Mouse (Mus musculus) c-Kit-negative CD71-positive TER-119-positive erythroid progenitor cells, embryonic 14.5 days (primary cell): ENCODE measurements around the gene Mark1.

Experiments used
- DNase-seq: peaks from one replicate; pipeline ENCODE4 v3.0.0-alpha.2; 2013; ENCODE audit warnings: low read depth, low spot score

Gene Mark1

DNA sequence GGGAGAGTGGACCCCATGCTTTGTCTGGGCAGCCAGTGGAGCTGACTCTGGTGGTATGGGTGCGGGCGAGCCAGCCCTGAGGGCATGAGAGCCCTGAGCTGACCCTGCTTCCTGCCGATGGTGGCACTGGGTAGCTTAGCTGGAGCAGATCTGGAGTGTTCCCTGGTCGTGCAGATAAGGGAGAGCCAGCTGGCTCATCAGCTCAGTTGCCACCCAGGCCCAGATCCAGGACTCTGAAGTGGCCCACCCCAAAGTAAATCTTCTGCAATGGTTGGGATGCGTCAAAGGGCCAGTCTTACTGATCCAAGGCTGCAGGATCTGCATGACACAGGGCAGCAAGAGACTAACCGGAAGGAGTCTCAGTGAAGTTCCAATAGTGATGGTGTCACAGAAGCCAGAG is 109.9 kb downstream of the Mark1 start:
- no peak for DNase-seq

DNA sequence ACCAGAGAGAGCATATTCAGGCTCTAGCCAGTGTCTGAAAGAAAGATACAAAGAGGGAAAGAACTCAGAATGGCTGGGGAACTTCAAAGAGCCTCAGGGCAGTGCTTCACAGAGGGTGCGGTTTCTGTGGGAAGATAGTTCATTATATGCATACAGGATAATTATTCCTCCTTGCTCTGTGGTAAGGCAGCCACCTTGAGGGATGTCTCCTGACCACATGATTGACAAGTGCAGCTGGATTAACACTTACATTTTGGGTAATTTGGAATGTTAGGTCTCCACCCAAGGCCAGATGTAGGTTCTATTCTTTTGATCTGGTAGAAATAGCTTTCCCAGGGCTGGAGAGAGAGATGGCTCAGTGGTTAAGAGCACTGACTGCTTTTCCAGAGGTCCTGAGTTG is 113.2 kb downstream of the Mark1 start:
- DNase-seq, result no peak

DNA sequence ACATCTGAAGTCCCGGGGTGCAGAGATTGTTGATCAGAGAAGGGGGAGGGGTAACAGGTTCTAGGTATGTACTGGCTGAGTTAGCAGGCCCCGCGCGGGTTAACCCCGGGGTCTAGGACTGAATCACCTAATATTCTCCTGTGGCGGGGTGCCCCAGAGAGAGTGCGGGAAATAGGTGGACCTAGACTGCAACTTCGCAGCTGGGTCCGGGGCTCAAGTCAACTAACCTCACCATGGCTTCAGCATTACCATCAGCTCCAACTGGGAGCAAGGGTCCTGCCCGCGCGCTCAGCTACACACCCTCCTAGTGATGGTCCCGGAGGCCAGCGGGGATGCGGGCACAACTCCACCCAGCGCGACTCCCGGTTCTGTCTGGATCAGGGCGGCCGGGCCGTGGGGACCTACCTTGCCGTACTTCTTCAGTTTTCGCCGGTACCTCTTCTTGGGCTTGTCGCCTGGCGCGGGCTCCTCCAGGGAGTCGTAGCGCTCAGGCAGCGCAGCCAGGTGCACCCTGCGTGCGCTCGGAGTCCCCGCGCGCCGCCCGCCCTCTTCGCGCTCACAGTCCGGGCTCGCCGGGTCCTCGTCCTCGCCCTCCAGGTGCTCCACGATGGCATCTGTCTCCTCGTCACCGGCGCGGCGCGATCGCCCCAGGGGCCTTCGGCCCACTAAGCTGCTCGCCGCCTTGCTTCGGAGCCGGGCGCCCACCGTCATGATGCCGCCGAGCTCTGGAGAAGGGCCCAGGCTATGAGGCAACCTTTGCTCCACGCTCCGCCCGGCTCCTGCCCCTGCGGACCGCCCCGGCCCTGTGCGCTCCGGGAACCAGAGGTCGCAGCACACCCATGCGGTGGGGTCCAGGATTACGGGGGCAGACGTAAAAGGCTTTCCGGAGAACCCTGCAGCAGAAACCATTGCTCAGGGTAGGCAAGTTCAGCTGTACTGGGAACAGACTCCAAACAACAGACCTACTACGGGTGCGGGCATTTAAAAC is 116.8 kb downstream of the Mark1 start, which contains the start of gene C130074G19Rik:
C130074G19Rik (minus strand) TSS at position 938 of the 988 bp plus-strand sequence.
- no peak for DNase-seq

DNA sequence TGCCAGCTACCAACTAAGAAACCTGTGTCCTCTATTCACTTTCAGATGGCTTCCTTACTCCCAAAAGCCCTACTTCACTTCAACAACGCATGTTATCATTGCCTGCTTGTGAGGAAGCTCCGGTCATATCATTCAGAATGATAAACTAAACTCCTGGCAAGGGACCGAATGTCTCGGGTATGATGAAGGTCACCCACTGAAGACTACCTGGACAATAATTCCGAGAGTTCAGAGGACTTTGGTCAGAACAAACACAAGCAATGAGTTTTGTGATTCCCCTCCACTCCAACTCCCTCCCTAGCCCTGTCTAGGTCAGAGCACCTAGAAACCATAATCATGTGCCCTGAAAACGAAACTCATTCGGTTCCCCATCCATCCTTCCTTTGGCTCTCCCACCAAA is 117.5 kb downstream of the Mark1 start:
- no peak for DNase-seq

DNA sequence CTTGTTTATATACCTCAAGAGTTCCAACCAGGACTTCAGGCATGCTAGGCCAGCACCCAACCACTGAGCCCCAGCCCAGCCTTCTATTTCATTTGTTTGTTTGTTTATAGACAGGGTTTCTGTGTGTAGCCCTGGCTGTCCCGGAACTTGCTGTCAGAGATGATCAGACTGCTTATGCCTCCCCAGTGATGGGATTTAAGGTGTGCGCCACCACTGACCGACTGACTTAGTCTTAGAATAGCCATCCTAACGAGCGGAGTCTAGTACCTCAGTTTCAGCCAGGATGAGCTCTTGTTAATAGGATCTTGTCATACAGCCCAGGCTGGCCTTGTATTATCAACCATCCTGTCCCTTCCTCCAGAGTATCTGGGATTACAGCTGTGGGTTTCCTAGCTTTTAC is 118.2 kb downstream of the Mark1 start:
- no peak for DNase-seq

DNA sequence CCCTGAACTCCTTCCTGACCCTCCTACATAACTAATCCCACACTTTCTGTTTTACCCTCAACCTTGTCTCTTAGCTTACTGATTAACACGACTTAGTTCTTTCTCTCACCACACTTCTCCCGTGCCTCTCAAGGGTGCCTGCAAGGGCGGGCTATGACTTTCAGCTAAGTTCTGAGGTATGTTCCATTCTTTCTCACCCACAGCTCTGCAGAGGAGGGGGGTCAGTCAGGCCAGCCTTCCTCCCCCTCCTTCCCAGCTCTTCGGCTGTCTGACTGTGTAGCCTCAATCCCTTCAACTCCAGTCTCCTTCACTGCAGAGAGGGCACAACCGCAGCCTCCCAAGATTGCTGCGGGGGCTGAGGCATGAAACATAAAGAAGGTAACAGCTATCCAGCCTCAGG is 120.5 kb downstream of the Mark1 start:
- DNase-seq, result no peak

DNA sequence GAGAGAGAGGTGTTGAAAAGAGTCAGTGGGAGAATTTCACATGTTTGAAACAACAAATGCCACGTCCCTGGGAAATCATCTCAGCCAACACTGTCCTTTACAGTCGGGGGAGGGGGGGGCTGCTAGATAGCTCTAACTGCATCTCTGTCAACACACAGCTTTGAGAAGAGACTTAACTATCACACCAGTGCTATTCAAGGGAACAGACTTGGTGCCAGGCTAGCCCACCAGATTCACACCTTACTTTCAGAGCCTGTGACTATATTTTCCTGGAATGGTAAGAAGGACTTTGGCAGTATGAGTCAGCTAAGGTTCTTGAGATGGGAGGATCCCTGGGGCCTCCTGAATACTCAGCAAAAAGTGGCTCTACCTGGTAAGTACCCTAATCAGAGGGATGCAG is 122.1 kb downstream of the Mark1 start:
- no peak for DNase-seq

DNA sequence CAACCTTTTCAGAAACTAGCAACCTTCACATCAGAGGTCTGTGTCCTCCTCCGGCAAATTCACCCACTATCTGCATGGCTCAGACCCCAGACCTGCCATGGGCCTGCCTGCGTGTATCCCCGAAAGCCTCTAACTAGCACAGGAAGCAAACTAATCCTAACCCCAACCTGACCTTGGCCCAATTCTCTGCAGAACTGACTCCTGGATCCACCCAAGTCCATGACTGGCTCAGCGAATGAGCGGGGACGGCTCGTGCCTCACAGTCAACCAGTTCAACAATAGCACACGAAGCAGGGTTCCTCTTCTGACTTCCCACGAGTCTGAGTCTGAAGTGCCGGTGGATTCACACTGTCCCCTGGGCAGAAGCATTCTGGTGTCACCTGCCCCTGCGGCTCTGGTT is 125.5 kb downstream of the Mark1 start:
- no peak for DNase-seq

DNA sequence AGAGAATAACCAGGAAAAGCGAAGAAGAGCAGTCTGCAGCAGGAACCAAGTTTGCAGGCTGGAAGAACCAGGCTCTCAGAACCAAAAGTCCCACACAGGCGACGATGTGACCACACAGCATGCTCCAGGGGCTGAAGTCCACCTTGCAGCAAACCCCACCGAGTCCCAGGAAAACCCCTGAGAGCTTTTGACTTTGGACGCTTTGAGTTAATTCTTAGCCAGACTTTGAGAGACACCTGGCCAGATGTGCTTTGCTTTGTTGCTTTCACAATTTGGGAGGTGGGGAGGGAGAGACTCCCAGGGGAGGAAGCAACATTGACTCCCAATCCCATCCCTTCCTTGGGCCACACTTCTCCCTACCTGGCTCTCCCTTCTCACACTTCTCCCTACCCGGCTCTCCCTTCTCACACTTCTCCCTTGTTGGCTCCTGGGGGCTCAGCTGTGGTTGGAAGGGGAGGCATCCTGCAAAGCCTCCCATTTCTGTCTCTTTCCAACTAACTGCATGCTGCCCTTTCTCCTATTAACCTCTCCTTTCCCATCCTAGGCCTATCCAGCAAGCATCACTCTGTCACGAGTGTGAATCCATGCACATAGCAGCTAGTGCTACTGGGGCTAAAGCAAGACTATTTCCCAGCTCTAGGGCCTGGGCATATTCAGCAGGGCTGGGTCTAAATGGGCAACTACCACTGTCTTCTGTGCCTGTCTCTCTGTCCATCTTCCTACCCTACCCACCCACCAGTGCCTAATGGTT is 127.1 kb downstream of the Mark1 start:
- DNase-seq, result no peak

DNA sequence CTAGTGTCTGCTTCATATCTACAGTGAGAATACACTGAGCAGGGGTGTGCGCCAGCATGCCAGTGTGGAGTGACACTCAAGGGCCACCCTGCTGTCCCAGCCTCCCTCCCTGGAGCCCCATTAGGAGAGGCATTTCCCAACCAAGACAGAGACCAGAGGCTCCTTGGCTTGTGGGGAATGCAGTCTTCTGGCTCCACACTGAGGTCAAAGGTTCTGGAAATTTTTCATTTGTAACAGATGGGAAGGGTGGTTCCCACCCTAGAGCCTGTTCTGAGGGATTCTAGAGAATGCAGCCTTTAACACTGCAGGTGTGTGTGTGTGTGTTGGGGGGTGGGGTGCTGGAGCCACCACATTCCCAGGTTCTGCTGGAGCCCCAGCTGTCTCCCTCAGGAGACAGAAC is 127.9 kb downstream of the Mark1 start:
- no peak for DNase-seq

DNA sequence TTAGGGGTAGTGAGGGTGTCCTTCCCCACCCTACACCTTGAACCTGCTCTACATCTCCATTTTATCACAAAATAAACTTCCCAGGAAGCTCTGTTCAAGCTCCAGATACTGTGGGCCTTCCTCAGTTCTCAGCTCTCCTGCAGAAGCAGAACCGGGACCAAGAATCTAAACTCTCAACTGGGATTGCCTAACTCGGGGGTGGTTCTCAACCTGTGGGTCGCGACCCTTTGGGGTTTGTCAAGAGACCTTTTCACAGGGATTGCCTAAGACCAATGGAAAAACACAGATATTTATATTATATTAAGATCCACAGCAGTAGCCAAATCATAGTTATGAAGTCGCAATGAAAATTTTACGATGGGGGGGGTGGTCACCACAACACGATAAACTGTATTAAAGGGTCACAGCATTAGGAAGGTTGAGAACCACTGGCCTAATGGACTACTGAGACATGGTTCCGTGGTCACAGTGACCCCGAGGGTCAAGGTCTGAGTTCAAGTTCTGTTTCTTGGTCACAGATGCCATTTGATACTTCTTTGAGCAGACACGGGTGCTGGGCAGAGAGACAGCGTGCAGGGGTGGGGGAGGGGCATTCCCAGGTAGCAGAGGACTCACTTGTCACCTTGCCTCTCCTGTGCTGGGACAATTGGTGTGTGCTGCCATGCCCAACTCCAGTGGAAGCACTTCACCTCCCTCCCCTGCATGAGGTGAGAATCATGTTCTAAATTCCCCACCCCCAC is 128.6 kb downstream of the Mark1 start:
- no peak for DNase-seq

DNA sequence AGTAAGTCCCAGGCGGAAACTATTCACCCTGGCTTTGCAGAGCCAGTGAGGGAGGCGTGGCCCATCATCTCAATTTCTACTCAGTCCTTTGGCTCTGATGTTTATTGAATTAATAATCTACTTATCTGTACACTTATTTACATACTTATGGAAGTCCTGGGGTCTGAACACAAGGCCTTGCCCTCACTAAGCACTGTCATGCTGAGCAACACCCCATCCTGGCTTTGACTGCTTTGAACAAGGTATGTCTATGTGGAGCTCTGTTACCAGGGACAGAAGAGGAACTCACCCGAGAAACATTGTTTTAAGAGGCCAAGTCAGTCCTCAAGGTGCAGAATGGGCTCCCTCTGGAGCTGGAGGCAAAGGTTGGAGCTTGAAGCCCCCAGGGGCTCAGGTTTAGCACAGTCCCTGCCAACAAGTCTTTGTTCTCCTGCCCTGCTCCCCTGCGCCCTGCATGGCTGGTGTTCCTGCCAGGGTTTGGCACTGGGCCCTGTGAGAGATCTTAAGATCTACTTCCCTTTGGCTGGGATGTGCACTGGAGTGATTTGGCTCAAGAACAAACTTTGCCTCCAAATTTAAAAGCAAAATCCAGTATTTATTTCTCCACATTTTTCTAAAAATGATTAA is 129.3 kb downstream of the Mark1 start:
- DNase-seq, result no peak

DNA sequence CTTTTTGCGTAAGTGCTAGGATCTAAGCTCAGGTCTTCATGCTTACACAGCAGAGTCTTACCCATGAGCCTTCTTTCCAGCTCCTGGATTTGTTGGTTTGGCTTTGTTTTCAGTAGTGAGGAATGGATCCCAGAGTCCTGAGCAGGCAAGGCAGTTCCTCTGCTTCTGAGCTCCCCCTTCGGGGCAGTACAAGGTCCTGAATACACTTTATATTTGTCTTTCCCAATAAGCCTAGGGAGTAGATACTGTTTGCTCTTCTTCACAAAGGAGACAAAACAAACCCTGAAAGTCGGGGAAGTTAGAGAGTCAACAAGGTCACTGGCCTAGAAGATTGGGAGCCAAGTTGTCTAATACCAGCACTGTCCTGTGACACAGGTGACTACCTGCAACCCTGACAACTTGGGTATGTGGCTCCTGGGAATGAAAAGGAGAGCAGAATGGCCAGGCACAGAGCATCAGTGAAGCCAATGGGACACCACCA is 131.7 kb downstream of the Mark1 start:
- no peak for DNase-seq

DNA sequence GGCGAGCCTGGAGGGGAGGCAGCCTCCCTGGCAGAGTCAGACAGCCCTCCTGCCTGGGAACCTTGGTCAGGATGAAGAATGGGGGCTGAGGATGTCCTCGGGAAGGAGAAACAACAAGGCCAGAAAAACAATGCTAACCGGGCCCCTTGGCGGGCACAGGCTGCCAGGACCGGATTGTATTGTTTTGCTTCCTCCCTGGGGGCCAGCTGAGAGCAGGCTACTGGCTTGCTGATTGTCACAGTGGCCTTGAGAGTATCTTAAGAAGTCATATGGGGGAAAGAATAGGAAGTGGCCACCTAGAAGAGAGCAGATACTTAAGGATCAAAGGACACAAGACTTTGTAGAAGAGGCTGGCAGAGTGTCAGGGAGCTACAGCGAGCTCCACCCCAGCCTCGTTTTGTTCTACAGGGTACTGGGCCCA is 135.0 kb downstream of the Mark1 start:
- no peak for DNase-seq

DNA sequence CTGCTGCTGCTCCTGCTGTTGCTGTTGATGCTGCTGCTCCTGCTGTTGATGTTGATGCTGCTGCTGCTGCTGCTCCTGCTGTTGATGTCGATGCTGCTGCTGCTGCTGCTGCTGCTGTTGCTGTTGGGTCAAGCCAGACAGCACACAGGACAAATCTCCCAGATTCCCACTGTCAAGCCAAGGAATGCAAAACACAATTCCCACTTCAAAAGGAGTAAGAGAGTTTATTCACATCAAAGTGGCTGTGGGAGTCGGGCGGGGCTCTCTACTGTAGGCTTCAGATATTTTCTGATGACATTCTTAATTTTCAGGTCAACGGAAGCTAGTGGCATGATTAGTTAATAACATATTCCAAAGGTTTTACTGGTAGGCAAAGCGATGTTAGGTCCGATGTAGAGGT is 136.7 kb downstream of the Mark1 start:
- DNase-seq, result no peak

DNA sequence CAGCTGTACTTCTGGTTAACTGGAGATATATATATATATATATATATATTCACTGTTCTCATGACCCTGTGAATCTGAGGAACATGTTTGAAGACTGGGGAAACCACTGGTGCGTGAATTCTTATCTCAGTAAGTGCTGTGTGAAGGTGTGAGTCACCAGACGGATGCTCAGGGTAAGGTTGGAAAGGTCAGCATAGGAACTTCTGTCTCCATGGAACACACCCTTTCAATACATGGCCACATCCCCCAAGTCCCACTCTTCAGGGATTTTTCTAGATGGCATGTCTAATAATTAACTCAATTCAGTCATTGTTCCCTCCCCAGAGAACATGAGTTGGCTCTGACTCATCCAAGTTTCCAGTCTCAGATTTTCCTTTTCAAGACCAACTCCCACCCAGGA is 137.8 kb downstream of the Mark1 start:
- no peak for DNase-seq

DNA sequence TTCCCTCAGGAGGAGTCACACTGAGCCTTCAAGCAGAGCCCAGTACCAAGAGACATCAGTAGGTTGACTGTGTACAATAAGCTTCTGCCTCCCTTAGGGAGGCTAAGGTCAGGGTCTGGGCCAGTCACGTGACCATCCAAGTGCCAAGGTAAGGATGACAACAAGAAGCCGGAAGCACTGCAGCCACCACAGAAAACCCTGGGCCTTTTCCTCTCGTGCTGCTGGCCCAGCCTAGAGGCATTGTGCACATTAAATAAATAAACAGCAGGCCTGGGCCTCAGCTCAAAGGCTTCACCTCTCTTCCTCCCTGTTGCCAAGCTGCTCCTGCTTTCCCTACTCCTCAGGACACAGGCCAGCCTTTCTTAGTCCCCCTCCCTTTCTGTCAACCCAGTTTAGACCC is 139.1 kb downstream of the Mark1 start:
- no peak for DNase-seq

DNA sequence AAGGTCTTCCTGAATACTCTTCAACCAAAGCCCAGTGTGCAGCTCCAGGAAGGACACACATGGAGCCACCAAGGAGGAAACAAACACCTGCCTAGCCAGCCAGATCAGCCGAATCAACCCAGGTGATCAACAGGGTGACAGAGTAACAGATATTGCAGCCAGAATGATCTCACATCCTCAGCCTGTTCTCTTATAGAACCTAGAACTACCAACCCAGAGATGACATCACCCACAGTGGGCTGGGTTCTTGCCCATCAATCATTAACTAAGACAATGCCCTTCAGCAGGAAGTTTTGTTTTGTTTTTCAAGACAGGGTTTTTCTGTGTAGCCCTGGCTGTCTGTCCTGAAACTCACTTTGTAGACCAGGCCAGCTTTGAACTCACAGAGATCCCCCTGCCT is 141.1 kb downstream of the Mark1 start:
- DNase-seq, result no peak

DNA sequence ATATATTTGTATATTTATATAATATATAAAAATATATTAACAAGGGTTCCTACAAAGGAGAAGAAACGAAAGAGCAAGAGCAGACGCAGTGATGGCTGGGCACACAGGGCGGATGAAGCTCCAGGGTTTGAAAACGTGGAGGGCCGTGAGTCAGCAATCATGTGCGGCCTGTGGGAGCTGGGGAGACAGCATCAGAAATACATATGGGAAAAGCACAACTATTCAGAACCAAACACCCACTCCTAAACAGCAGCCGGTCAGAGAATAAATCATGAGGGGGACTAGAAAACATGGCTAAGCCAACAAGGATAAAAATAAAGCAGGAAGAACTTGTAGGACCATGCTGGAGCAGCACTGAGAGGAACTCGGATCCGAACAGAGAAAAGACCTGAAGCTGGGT is 142.2 kb downstream of the Mark1 start:
- DNase-seq, result no peak

DNA sequence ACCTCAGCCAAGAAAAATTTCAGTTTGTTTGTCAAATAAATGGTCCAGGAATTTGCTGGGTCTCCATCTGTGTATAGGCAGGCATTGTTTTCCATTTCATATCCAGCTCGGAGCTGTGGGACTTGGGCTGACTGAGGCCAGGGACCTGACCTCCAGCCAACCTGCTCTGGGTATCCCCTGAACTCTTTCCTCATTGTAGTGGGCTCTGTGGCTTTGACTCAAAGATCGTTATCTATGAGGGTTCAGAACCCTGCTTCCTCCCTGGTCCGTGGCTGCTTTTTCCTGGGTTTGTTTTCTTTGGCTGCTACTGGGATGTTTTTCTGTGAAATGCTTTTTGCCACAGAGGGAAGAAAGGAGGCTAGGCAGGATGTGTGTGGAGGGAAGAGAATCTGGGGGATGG is 145.4 kb downstream of the Mark1 start:
- DNase-seq, result no peak

DNA sequence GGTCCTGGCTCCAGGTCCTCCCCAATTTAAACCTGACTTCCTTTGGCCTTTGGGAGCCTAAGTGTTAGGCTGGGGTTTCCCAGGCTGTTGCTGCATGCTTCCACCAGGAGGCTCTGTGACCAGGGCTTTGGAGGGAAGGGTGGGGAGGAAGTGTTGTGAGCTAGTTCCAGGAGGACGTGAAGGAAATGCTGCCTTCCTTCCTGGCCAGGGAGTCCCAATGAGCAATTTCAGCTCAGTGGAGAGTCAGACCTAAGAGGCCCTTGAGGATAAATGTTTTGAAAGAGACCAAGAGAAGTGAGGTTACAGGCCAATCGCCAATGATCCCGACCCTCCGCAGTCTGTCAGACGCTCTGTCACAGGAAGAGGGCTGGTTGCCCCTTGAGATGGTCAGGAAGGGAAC is 146.0 kb downstream of the Mark1 start:
- DNase-seq, result no peak
